Mouse (Mus musculus) megakaryocyte-erythroid progenitor cell, adult 5 weeks (primary cell): Measurements from ENCODE around the gene Hecw2. TPM values are rescaled to one million over a fixed set of nuclear protein-coding genes. Genes with fewer than 3 reads are reported as not detected.

Experiments used
- polyA plus RNA-seq: library from polyadenylated mRNA; stranded (reverse); fragments of >175 nt; gene quantifications from 2 replicates; pipeline ENCODE4 v1.2.3, GENCODE M21; 2012

Gene Hecw2
- not detected in 2 replicates for polyA plus RNA-seq

DNA sequence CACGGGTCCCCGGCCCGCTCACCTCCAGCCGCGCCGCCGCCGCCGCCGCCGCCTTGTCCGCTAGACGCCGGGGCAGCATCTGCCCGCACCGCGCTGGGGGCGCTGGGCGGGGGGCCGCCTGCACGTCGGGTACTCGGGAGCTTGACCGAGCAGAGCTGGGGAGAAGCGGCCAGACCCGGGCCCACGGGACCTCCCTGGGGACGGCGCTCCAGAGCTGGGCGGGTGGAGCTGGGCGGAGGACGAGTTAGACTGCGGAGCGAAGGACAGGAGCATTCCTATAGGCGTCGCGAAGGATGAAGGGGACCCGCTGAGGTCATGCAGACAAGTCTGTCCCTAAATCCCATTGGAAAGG lies at the start of gene Hecw2:
Gene Hecw2, minus strand, starts transcription at position 215 of the 352 bp plus-strand sequence.

DNA sequence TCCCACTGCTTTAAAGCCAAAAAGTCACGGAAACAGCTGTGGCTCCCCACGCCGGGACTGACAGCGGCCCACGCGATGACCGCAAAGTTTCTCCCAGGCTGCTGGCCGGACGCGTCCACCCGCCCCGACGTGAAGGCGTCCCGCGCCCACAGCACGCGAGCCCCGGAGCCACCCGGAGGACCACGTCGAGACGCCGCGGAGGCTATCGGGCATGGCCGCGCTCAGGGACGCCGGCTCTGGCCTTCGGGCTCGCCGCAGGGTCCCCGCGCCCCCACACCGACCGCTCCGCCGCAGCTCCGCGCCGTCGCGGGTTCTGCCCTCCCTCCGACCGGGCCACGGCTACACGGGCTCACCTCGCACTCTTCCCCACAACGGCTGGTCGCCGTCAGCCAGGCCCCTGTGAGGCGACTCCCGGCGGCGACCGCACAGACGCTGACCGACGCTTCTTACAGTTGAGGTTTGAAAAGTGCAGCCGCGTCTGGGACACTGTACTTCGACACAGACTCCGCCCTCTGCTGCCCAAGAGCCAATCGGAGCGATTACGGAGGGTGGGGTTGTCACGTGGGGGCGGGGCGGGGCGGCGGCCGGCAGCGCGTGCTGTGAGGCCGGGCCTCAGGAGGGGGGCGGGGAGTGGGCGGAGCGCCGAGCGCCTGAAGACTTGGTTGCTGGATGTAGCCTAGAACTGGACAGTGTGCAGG lies 410.1 kb downstream of the Hecw2 start, which contains the start of gene Stk17b:
Gene Stk17b, minus strand, starts transcription at position 504 of the 698 bp plus-strand sequence.

Other genes with a start within 250 kb of the Hecw2 start
- gene Ccdc150, start 55.5 kb upstream of the Hecw2 start, polyA plus RNA-seq, result 0.14 TPM in 1 of 2 replicates, not detected in the other
- 0.33 and 0.50 TPM in 2 replicates for gene Gtf3c3, start 243.8 kb upstream of the Hecw2 start, polyA plus RNA-seq